Comparison of ENCODE assay signal across 1 mouse cellular context in genomic region chr5:115838059-115838458, GRCm38 (mm10).
TF ChIP-seq lines count a peak whose summit lies in the region.

No protein-coding gene starts in this region.

TF ChIP-seq in MEL, 35 proteins besides CTCF, POLR2A, EP300 and RAD21 (continued from another document):
- TF ChIP-seq MYC (IDR thresholded peaks at IDR 0.05; ENCODE audit: low read depth, low read length) = peak; percentile 78
